Mouse (Mus musculus): ENCODE results near the gene Crct1. TPM values are rescaled to one million over a fixed set of nuclear protein-coding genes. Genes with fewer than 3 reads are reported as not detected.

Crct1 gene
- polyA plus RNA-seq (2017; shearing (Covaris generic)), result not detected

GRCm38 (mm10) chr3:93015460-93016104 lies at the start of gene Crct1:
Gene Crct1, minus strand, starts transcription at chr3:93015687.

GRCm38 (mm10) chr3:93018960-93019359 lies 3.5 kb upstream of the Crct1 start, which contains the start of gene Lce1m:
Gene Lce1m, minus strand, starts transcription at chr3:93019060.

GRCm38 (mm10) chr3:92991926-92992325 lies 23.6 kb downstream of the Crct1 start, which contains the start of gene Lce3f:
Gene Lce3f, plus strand, starts transcription at chr3:92992226.

GRCm38 (mm10) chr3:92966761-92967160 lies 48.7 kb downstream of the Crct1 start, which contains the start of gene Lce3e:
Gene Lce3e, plus strand, starts transcription at chr3:92967061.

Other genes starting within 250 kb of the Crct1 start
- gene Lce1i, start 236.8 kb downstream of the Crct1 start, polyA plus RNA-seq (2017; shearing (Covaris generic)), result not detected
- not detected for gene Lce1j, start 225.2 kb downstream of the Crct1 start, polyA plus RNA-seq (2017; shearing (Covaris generic))
- not detected for gene Lce1k, start 207.8 kb downstream of the Crct1 start, polyA plus RNA-seq (2017; shearing (Covaris generic))
- gene Kprp, start 188.4 kb downstream of the Crct1 start, polyA plus RNA-seq (2017; shearing (Covaris generic)), result not detected
- gene Lce1l, start 164.4 kb downstream of the Crct1 start, polyA plus RNA-seq (2017; shearing (Covaris generic)), result not detected
- gene 2310050C09Rik, start 145.5 kb downstream of the Crct1 start, polyA plus RNA-seq (2017; shearing (Covaris generic)), result not detected
- not detected for gene Lce3a, start 89.5 kb downstream of the Crct1 start, polyA plus RNA-seq (2017; shearing (Covaris generic))
- gene Lce3b, start 82.7 kb downstream of the Crct1 start, polyA plus RNA-seq (2017; shearing (Covaris generic)), result not detected
- not detected for gene Lce3c, start 71.2 kb downstream of the Crct1 start, polyA plus RNA-seq (2017; shearing (Covaris generic))
- gene Lce3d, start 58.3 kb downstream of the Crct1 start, polyA plus RNA-seq (2017; shearing (Covaris generic)), result not detected
- not detected for gene Lce3e, start 48.6 kb downstream of the Crct1 start, polyA plus RNA-seq (2017; shearing (Covaris generic))
- not detected for gene Lce3f, start 23.5 kb downstream of the Crct1 start, polyA plus RNA-seq (2017; shearing (Covaris generic))
- not detected for gene Lce1m, start 3.4 kb upstream of the Crct1 start, polyA plus RNA-seq (2017; shearing (Covaris generic))
- gene Gm4858, start 53.1 kb upstream of the Crct1 start, polyA plus RNA-seq (2017; shearing (Covaris generic)), result 0.28 TPM
- not detected for gene Crnn, start 129.1 kb upstream of the Crct1 start, polyA plus RNA-seq (2017; shearing (Covaris generic))
- gene Flg2, start 181.6 kb upstream of the Crct1 start, polyA plus RNA-seq (2017; shearing (Covaris generic)), result not detected